In the genomic region with DNA sequence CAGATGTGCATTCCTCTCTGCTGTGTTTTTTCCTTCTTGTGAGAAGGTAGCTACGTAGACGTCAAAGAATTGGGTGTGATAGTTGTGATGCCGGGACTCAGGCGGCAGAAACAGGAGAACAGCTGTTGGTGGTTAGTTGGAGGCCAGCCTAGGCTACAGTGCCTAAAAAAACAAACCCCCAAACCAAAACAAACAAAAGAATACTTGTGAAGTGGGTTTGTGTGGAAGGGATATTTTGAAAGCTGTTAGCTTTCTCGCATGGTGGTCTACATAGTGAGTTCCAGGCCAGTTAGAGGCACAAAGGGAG, we compare ENCODE assay signal across 8 mouse cellular contexts. TPM values are rescaled to one million over a fixed set of nuclear protein-coding genes. Genes with fewer than 3 reads are reported as not detected.
DNase-seq lines count a peak whose midpoint lies in the region; ATAC-seq lines count a peak whose summit lies in the region.

No protein-coding gene starts in this region.

- no peak for DNase-seq in heart, postnatal 10 days
- DNase-seq in lung, postnatal 10 days, result peak; percentile 29
- no peak for DNase-seq in embryo, embryonic 9.5 days (ENCODE audit: extremely low spot score)
- DNase-seq in urinary bladder, postnatal 4 days (ENCODE audit: low spot score in 2 of 2), result no peak

- ATAC-seq in heart, embryonic 11.5 days (replicated peaks; ENCODE audit: insufficient number of reproducible peaks, low FRiP score, low TSS enrichment), result no peak
- no peak for ATAC-seq in hindbrain, embryonic 12.5 days (ENCODE audit: low FRiP score)
- no peak for ATAC-seq in erythroblast, adult 5-6 weeks (replicated peaks; ENCODE audit: low FRiP score, poor library complexity, severe bottlenecking)

- 0 out of 2 replicates have a peak, but pooled peaks cover 3% of the 10 kb centered on the region for H3K4me1 ChIP-seq in heart, embryonic 11.5 days (ENCODE audit: control insufficient read depth, insufficient read depth, low read length)
- no peaks in the 10 kb centered on the region for H3K4me1 ChIP-seq in brown adipose tissue, adult 24 weeks (ENCODE audit: control insufficient read depth, insufficient read depth, insufficient read length, low read length)
- peaks cover 6% of the 10 kb centered on the region; the same call in 1 of the 2 replicates for H3K4me1 ChIP-seq in hindbrain, embryonic 12.5 days

- peaks cover 3% of the 10 kb centered on the region for H3K9me3 ChIP-seq in heart, embryonic 11.5 days (replicated peaks; ENCODE audit: control insufficient read depth, low read length)
- peaks cover 15% of the 10 kb centered on the region for H3K9me3 ChIP-seq in hindbrain, embryonic 12.5 days (replicated peaks)

- H3K27ac ChIP-seq in heart, embryonic 11.5 days (ENCODE audit: low read depth, low read length), result no peak overlapping the region
- H3K27ac ChIP-seq in brown adipose tissue, adult 24 weeks (replicated peaks; ENCODE audit: low read depth, low read length), result no peak overlapping the region
- no peak overlapping the region for H3K27ac ChIP-seq in hindbrain, embryonic 12.5 days

- intact Hi-C loops in heart, postnatal 10 days (cut with DNase I), result loop anchor here (5.0 to 10.0 kb wide), 2 partner anchors 38 to 700 kb away; no protein-coding TSS in a partner anchor

- H3K4me2 ChIP-seq in heart, embryonic 11.5 days, result peak overlapping the region; percentile 77
- H3K4me2 ChIP-seq in hindbrain, embryonic 12.5 days (replicated peaks), result peak overlapping the region; percentile 99

- no peak overlapping the region for H3K9ac ChIP-seq in heart, embryonic 11.5 days (ENCODE audit: low read depth, low read length)
- H3K9ac ChIP-seq in hindbrain, embryonic 12.5 days, result no peak overlapping the region; the same call in 1 of the 2 replicates

- H3K4me3 ChIP-seq in heart, embryonic 11.5 days (ENCODE audit: low read depth, low read length), result peak overlapping the region; percentile 47; the same call in 1 of the 2 replicates
- peak overlapping the region; percentile 67 for H3K4me3 ChIP-seq in brown adipose tissue, adult 24 weeks (ENCODE audit: insufficient read depth, low read depth, low read length)
- H3K4me3 ChIP-seq in hindbrain, embryonic 12.5 days, result no peak overlapping the region

- WGBS in heart, embryonic 11.5 days (ENCODE audit: insufficient replicate concordance), result 60% methylated on average over 5 of the region's 5 CpGs
- 68% methylated on average over 5 of the region's 5 CpGs for WGBS in hindbrain, embryonic 12.5 days

- H3K27me3 ChIP-seq in heart, embryonic 11.5 days (ENCODE audit: control insufficient read depth, insufficient read depth, low read length), result peaks cover 5% of the 10 kb centered on the region; the same call in 1 of the 2 replicates
- H3K27me3 ChIP-seq in hindbrain, embryonic 12.5 days, result 0 out of 2 replicates have a peak, but pooled peaks cover 9% of the 10 kb centered on the region

- H3K36me3 ChIP-seq in heart, embryonic 11.5 days (ENCODE audit: control insufficient read depth, insufficient read depth, low read length), result no peaks in the 10 kb centered on the region
- H3K36me3 ChIP-seq in hindbrain, embryonic 12.5 days, result 0 out of 2 replicates have a peak, but pooled peaks cover 4% of the 10 kb centered on the region

RNA-seq across cellular contexts. Expression of a gene that starts 0.5 kb away (rescaled TPM):
- polyA plus RNA-seq in heart, embryonic 11.5 days (2014; fragmentation: Nextera tagmentation; extraction: Ambion mirVana), result 2.7 and 2.8 TPM in 2 replicates
- total RNA-seq in heart, postnatal 10 days (2021), result 1 to 10 TPM; 5.0 to 5.6 TPM
- 0.67 and 1.3 TPM in 2 replicates for polyA plus RNA-seq in brown adipose tissue, adult 24 weeks (2012; ENCODE audit: insufficient read depth, insufficient read length, missing spikeins)
- 7.4 and 8.0 TPM in 2 replicates for polyA plus RNA-seq in hindbrain, embryonic 12.5 days (2016; fragmentation: Nextera tagmentation; extraction: Ambion mirVana)
- total RNA-seq in erythroblast, adult 5-6 weeks (2015; ENCODE audit: low replicate concordance), result 0.42 and 1.5 TPM in 2 replicates
- 0.43 TPM in 1 of 2 replicates, not detected in the other for total RNA-seq in erythroblast, adult 5-6 weeks (2017; ENCODE audit: low replicate concordance)

RNA-seq across cellular contexts. Expression of a gene that starts 28.2 kb away (rescaled TPM):
- 6.5 and 7.5 TPM in 2 replicates for polyA plus RNA-seq in heart, embryonic 11.5 days (2014; fragmentation: Nextera tagmentation; extraction: Ambion mirVana)
- total RNA-seq in heart, postnatal 10 days (2021), result 1 to 10 TPM; 8.3 to 9.4 TPM
- 8.2 and 9.6 TPM in 2 replicates for polyA plus RNA-seq in brown adipose tissue, adult 24 weeks (2012; ENCODE audit: insufficient read depth, insufficient read length, missing spikeins)
- polyA plus RNA-seq in hindbrain, embryonic 12.5 days (2016; fragmentation: Nextera tagmentation; extraction: Ambion mirVana), result 20.3 and 20.5 TPM in 2 replicates
- 1.2 and 4.2 TPM in 2 replicates for total RNA-seq in erythroblast, adult 5-6 weeks (2015; ENCODE audit: low replicate concordance)
- 2.2 and 3.5 TPM in 2 replicates for total RNA-seq in erythroblast, adult 5-6 weeks (2017; ENCODE audit: low replicate concordance)

RNA-seq across cellular contexts. Expression of a gene that starts 29.4 kb away (rescaled TPM):
- polyA plus RNA-seq in heart, embryonic 11.5 days (2014; fragmentation: Nextera tagmentation; extraction: Ambion mirVana), result 16.7 and 17.4 TPM in 2 replicates
- 10 to 100 TPM in 1 of 2 experiments, 1 to 10 TPM in 1; 8.1 to 10.0 TPM for total RNA-seq in heart, postnatal 10 days (2021)
- 30.7 and 32.8 TPM in 2 replicates for polyA plus RNA-seq in brown adipose tissue, adult 24 weeks (2012; ENCODE audit: insufficient read depth, insufficient read length, missing spikeins)
- polyA plus RNA-seq in hindbrain, embryonic 12.5 days (2016; fragmentation: Nextera tagmentation; extraction: Ambion mirVana), result 37.8 and 38.9 TPM in 2 replicates
- not detected in 2 replicates for total RNA-seq in erythroblast, adult 5-6 weeks (2015; ENCODE audit: low replicate concordance)
- total RNA-seq in erythroblast, adult 5-6 weeks (2017; ENCODE audit: low replicate concordance), result 0.34 and 1.4 TPM in 2 replicates
